Mouse (Mus musculus) liver, embryonic 11.5 days (tissue): Measurements from ENCODE around the gene Cdh4. TPM values are rescaled to one million over a fixed set of nuclear protein-coding genes. Genes with fewer than 3 reads are reported as not detected.

ENCODE experiments used
- ATAC-seq: fragments of 200-750 bp; cut with Nextera tagmentation; replicated peaks from 2 replicates; pipeline ENCODE4 v1.8.0; 2017; ENCODE audit warnings: moderate number of reproducible peaks, mild to moderate bottlenecking, moderate TSS enrichment, moderate library complexity; ENCODE audit not compliant: low FRiP score
- DNase-seq: peaks from one replicate; pipeline ENCODE4 v3.0.0-alpha.2; 2017; ENCODE audit warnings: low spot score
- H3K27ac ChIP-seq: fragments of 300-500 bp; sonication (generic); 2 replicates; pipeline ENCODE4 v1.5.1; 2014; ENCODE audit warnings: mild to moderate bottlenecking, low read depth, low read length, control low read depth
- H3K27me3 ChIP-seq: fragments of 300-500 bp; sonication (generic); replicated peaks from 2 replicates; pipeline ENCODE4 v1.6.1; 2014; ENCODE audit warnings: low read length, mixed read lengths; ENCODE audit not compliant: control insufficient read depth, insufficient read depth
- H3K36me3 ChIP-seq: fragments of 300-500 bp; sonication (generic); 2 replicates; pipeline ENCODE4 v1.6.1; 2014; ENCODE audit warnings: mild to moderate bottlenecking, low read length, moderate library complexity, mixed read lengths; ENCODE audit not compliant: control insufficient read depth, insufficient read depth
- H3K4me1 ChIP-seq: fragments of 300-500 bp; sonication (generic); replicated peaks from 2 replicates; pipeline ENCODE4 v1.6.1; 2014; ENCODE audit warnings: low read length, mixed read lengths; ENCODE audit not compliant: control insufficient read depth, insufficient read depth
- H3K4me2 ChIP-seq: fragments of 300-500 bp; sonication (generic); 2 replicates; pipeline ENCODE4 v1.6.1; 2014; ENCODE audit warnings: mild to moderate bottlenecking, control low read depth, moderate library complexity
- H3K4me3 ChIP-seq: fragments of 300-500 bp; sonication (generic); 2 replicates; pipeline ENCODE4 v1.5.1; 2014; ENCODE audit warnings: low read depth, low read length, control low read depth
- H3K9ac ChIP-seq: fragments of 300-500 bp; sonication (generic); 2 replicates; pipeline ENCODE4 v1.6.1; 2014; ENCODE audit warnings: low read depth, low read length, control low read depth
- H3K9me3 ChIP-seq: fragments of 300-500 bp; sonication (generic); 2 replicates; pipeline ENCODE4 v1.6.1; 2016; ENCODE audit warnings: low read length, inconsistent platforms, mixed read lengths; ENCODE audit not compliant: control insufficient read depth
- WGBS: fragments of 180-500 bp; shearing (Covaris S2); extraction: QIAGEN DNeasy Blood & Tissue Kit; methylation state at CpG from one replicate; pipeline ENCODE4 v1.1.7; 2014; 5-methylcytosine and 5-hydroxymethylcytosine counted together
- polyA plus RNA-seq: library from polyadenylated mRNA; unstranded; fragments of >200 nt; fragmentation: Nextera tagmentation; extraction: Ambion mirVana; gene quantifications from 2 replicates; pipeline ENCODE4 v1.2.1, GENCODE M21; 2014

The Cdh4 gene
- polyA plus RNA-seq, 1 experiment from 2014 or later, result 0.51 TPM

DNA sequence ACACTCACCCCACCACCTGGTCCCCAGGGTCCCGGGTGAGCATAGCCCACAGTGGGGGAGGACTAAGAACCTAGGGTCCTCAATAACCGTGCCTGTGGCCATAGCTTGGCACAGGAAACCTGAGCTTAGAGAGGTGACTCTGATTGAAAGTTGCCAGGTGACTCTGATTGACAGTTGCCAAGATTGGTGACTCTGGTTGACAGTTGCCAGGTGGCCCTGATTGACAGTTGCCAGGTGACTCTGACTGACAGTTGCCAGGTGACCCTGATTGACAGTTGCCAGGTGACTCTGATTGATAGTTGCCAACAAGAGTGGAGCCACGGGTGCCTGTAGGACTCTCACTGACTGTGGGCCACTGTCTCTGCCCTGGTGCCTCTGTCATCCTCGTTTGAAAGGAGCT is 271.1 kb downstream of the Cdh4 start:
- Histone ChIP-seq H3K27ac (no peak overlapping the region), H3K36me3 (no peaks in the 10 kb centered on the region), H3K9me3 (0 out of 2 replicates have a peak, but pooled peaks cover 3% of the 10 kb centered on the region), H3K4me3 (no peak overlapping the region), H3K4me1 (no peaks in the 10 kb centered on the region), H3K4me2 (no peak overlapping the region), H3K9ac (no peak overlapping the region), H3K27me3 (no peaks in the 10 kb centered on the region)
- ATAC-seq (no peak), DNase-seq (no peak)
- WGBS, result 62% methylated on average over 4 of the region's 4 CpGs

DNA sequence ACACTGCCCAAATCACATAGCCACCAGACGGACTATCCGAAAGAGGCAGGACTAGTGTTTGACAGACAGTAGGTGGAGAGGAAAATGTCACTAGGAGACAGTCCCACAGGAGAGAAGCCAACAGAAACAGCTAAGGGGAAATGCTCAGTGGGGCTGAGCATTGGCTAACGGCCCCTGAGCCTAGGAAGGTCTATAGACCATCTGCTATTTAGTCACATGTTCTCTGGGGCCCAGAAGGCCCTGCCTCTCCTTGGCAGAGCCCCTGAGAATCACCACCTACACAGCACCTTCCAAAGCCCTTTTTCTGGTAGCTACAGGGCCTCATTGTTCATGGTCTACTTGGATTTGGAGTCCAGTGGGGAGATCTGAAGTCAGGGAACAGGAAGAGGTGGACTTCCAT is 271.9 kb downstream of the Cdh4 start:
- H3K27ac ChIP-seq, result no peak overlapping the region
- 0 out of 2 replicates have a peak, but pooled peaks cover 3% of the 10 kb centered on the region for H3K9me3 ChIP-seq
- no peaks in the 10 kb centered on the region for H3K36me3 ChIP-seq
- DNase-seq (no peak), ATAC-seq (no peak)
- no peaks in the 10 kb centered on the region for H3K27me3 ChIP-seq
- H3K9ac ChIP-seq, result no peak overlapping the region
- 75% methylated on average over 3 of the region's 3 CpGs for WGBS
- H3K4me2 ChIP-seq, result no peak overlapping the region
- H3K4me3 ChIP-seq, result no peak overlapping the region
- H3K4me1 ChIP-seq, result no peaks in the 10 kb centered on the region

GRCm38 (mm10) chr2:179715375-179715774 is 273.1 kb downstream of the Cdh4 start:
- no peak for DNase-seq
- 100% methylated on average over 1 of the region's 1 CpGs for WGBS
- no peak for ATAC-seq

DNA sequence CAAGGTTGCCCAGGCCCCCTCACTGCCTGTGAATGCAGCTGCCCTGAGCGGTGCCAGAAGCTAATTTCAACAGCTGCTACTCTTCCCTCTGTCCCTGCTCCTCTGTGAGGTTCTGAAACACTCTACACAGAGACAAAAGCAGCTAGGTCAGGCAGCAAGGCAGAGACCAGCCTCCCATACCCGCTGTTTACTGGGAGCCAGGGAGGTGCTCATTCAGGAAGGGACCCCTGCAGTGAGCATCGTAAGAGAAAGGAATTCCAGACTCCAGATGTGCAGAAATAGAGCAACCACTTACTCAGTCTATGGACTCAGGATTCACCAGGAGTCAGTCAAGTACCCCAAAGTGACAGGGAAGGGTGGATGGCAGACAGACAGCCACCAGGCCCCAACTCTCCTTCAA is 278.1 kb downstream of the Cdh4 start:
- H3K9ac ChIP-seq, result no peak overlapping the region
- 0 out of 2 replicates have a peak, but pooled peaks cover 3% of the 10 kb centered on the region for H3K9me3 ChIP-seq
- no peak overlapping the region for H3K4me2 ChIP-seq
- H3K27me3 ChIP-seq, result no peaks in the 10 kb centered on the region
- H3K36me3 ChIP-seq, result no peaks in the 10 kb centered on the region
- H3K27ac ChIP-seq, result no peak overlapping the region
- no peaks in the 10 kb centered on the region for H3K4me1 ChIP-seq
- no peak overlapping the region for H3K4me3 ChIP-seq
- ATAC-seq, result no peak
- DNase-seq, result no peak
- WGBS, result 49% methylated on average over 3 of the region's 3 CpGs

More at GRCm38 (mm10) chr2:179715375-179715774, 273.1 kb downstream of the Cdh4 start:
- no peaks in the 10 kb centered on the region for H3K36me3 ChIP-seq
- 0 out of 2 replicates have a peak, but pooled peaks cover 3% of the 10 kb centered on the region for H3K9me3 ChIP-seq
- no peak overlapping the region for H3K4me3 ChIP-seq
- H3K4me1 ChIP-seq, result no peaks in the 10 kb centered on the region
- H3K27ac ChIP-seq, result no peak overlapping the region
- no peaks in the 10 kb centered on the region for H3K27me3 ChIP-seq
- H3K4me2 ChIP-seq, result no peak overlapping the region
- H3K9ac ChIP-seq, result no peak overlapping the region

DNA sequence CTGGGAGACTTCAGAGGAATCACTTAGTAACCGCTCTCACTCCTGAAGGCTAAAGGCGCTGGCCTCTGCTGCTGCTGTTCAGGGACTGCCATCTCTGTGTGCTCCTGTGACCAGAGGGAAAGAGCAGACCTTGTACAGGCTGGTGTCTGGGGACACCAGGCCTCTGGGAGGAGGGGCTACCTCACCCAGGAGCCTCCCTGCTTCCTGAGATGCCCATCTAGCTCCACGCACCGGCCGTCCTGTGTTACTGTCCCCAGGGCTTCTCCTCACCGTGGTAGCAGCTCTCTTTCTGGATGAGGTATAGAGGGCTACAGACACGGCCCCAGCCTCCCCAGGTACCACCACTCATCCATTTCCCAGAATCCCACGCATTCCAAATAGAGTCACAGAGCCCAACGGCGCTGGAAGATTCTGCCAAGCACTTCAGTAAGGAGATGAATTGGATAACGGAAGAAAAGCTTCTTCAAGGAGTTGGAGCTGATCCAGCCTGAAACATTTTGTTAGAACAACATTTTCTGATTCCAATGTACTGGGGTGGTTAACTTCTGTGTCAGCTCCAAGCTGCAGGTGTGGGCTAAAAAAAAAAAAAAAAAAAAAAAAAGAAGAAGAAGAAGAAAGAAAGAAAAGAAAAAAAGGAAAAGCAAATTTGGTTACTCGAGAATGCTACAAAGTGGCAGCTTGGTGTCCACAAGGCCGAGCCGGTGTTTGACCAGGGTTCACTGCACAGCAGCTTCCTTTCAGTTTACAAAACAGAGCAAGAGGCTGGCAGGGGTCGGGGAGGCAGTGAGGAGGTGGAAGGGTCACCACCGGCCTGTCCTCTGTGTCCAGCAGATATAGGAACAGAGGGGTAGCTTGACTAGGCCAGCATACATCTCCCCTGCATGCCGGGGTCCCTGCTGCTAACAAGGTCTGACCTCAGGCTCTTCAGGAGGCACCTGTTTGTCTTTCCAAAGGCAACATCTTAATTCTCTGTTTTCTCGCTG is 279.6 kb downstream of the Cdh4 start:
- no peaks in the 10 kb centered on the region for H3K27me3 ChIP-seq
- no peaks in the 10 kb centered on the region for H3K9me3 ChIP-seq
- DNase-seq (no peak), ATAC-seq (no peak)
- no peak overlapping the region for H3K4me3 ChIP-seq
- no peaks in the 10 kb centered on the region for H3K36me3 ChIP-seq
- 68% methylated on average over 18 of the region's 18 CpGs for WGBS
- no peak overlapping the region for H3K27ac ChIP-seq
- no peak overlapping the region for H3K4me2 ChIP-seq
- H3K4me1 ChIP-seq, result no peaks in the 10 kb centered on the region
- H3K9ac ChIP-seq, result no peak overlapping the region

GRCm38 (mm10) chr2:179722776-179723386 is 280.6 kb downstream of the Cdh4 start:
- Histone ChIP-seq H3K27ac (no peak overlapping the region), H3K4me3 (no peak overlapping the region), H3K9me3 (no peaks in the 10 kb centered on the region), H3K4me2 (no peak overlapping the region), H3K36me3 (no peaks in the 10 kb centered on the region), H3K9ac (no peak overlapping the region), H3K4me1 (no peaks in the 10 kb centered on the region), H3K27me3 (no peaks in the 10 kb centered on the region)
- 59% methylated on average over 4 of the region's 4 CpGs for WGBS
- DNase-seq, result no peak
- no peak for ATAC-seq

GRCm38 (mm10) chr2:179723401-179723800 is 281.2 kb downstream of the Cdh4 start:
- ATAC-seq (no peak), DNase-seq (no peak)
- no peak overlapping the region for H3K9ac ChIP-seq
- no peak overlapping the region for H3K4me2 ChIP-seq
- no peak overlapping the region for H3K27ac ChIP-seq
- no peaks in the 10 kb centered on the region for H3K9me3 ChIP-seq
- no peaks in the 10 kb centered on the region for H3K27me3 ChIP-seq
- H3K4me3 ChIP-seq, result no peak overlapping the region
- H3K4me1 ChIP-seq, result no peaks in the 10 kb centered on the region
- H3K36me3 ChIP-seq, result no peaks in the 10 kb centered on the region
- 85% methylated on average over 8 of the region's 8 CpGs for WGBS

GRCm38 (mm10) chr2:179729002-179729401 is 286.8 kb downstream of the Cdh4 start:
- DNase-seq (no peak), ATAC-seq (no peak)
- Histone ChIP-seq H3K4me2 (no peak overlapping the region), H3K27me3 (no peaks in the 10 kb centered on the region), H3K9ac (no peak overlapping the region), H3K9me3 (no peaks in the 10 kb centered on the region), H3K4me1 (no peaks in the 10 kb centered on the region), H3K36me3 (no peaks in the 10 kb centered on the region), H3K4me3 (no peak overlapping the region), H3K27ac (no peak overlapping the region)
- 52% methylated on average over 8 of the region's 8 CpGs for WGBS
